Mouse (Mus musculus): ENCODE measurements at regions not wholly inside any gene's neighbourhood (a gene's known extent, or its start where the extent isn't known, plus 50 kb on each side); places are given as distances from the start of the nearest gene placed in this dataset.

GRCm38 (mm10) chr16:78489604-78490003 lies 86.9 kb downstream of the D16Ertd472e start:
- TF ChIP-seq CTCF (IDR thresholded peaks at IDR 0.05; ENCODE audit: borderline replicate concordance, insufficient read depth, low read depth, low read length) = no peak
- no peak for TF ChIP-seq POLR2A (IDR thresholded peaks at IDR 0.05; ENCODE audit: borderline replicate concordance, insufficient read depth, low read length)
